Mouse (Mus musculus) adrenal gland, adult 8-10 months (tissue): ENCODE results near the gene Cdr2. TPM values are rescaled to one million over a fixed set of nuclear protein-coding genes. Genes with fewer than 3 reads are reported as not detected.
"Not testable (repeated sequence)": the region's sequence is repeated elsewhere in the genome, so short reads cannot be mapped to it uniquely, and the experiment has no call there.

Source experiments
- DNase-seq: peaks from one replicate; pipeline ENCODE4 v3.0.0; 2022
- total RNA-seq, 4 experiments: library from RNA; stranded (reverse); gene quantifications; 2 replicates each; pipeline ENCODE4 v1.2.4; 2022

Cdr2 gene
- total RNA-seq, 4 experiments from 2014 or later: 4.9 to 13.0 (median 7.0) TPM

- no peak for DNase-seq
Measured at GRCm38 (mm10) chr7:120970112-120970511, 12.0 kb downstream of the Cdr2 start.

- DNase-seq: no peak
Measured at GRCm38 (mm10) chr7:120969221-120969620, 12.9 kb downstream of the Cdr2 start.

- DNase-seq: no peak
Measured at GRCm38 (mm10) chr7:120963126-120963525, 19.0 kb downstream of the Cdr2 start.

- no peak for DNase-seq
Measured at GRCm38 (mm10) chr7:120961893-120962292, 20.2 kb downstream of the Cdr2 start.

GRCm38 (mm10) chr7:120960601-120961000 is 21.5 kb downstream of the Cdr2 start:
- no peak for DNase-seq

GRCm38 (mm10) chr7:120960116-120960515 is 22.0 kb downstream of the Cdr2 start:
- DNase-seq: no peak

GRCm38 (mm10) chr7:120953591-120953990 is 28.5 kb downstream of the Cdr2 start:
- not testable (repeated sequence) for DNase-seq

- DNase-seq: no peak
Measured at GRCm38 (mm10) chr7:120943936-120944509, 38.1 kb downstream of the Cdr2 start.

GRCm38 (mm10) chr7:120942506-120942905 is 39.6 kb downstream of the Cdr2 start:
- DNase-seq: no peak

GRCm38 (mm10) chr7:120941214-120941613 is 40.9 kb downstream of the Cdr2 start:
- no peak for DNase-seq

GRCm38 (mm10) chr7:120940343-120940742 is 41.8 kb downstream of the Cdr2 start:
- DNase-seq: no peak

- DNase-seq: no peak
Measured at GRCm38 (mm10) chr7:120938206-120938605, 43.9 kb downstream of the Cdr2 start.

GRCm38 (mm10) chr7:120936522-120936921 is 45.6 kb downstream of the Cdr2 start:
- DNase-seq: no peak

- no peak for DNase-seq
Measured at GRCm38 (mm10) chr7:120934716-120935115, 47.4 kb downstream of the Cdr2 start.

- DNase-seq: no peak
Measured at GRCm38 (mm10) chr7:120933680-120934195, 48.4 kb downstream of the Cdr2 start.

- no peak for DNase-seq
Measured at GRCm38 (mm10) chr7:120933110-120933509, 49.0 kb downstream of the Cdr2 start.

- peak; percentile 50 for DNase-seq
Measured at GRCm38 (mm10) chr7:120918526-120918962, 63.6 kb downstream of the Cdr2 start.

GRCm38 (mm10) chr7:120917592-120918461 is 64.3 kb downstream of the Cdr2 start, which contains the start of gene Polr3e:
Polr3e (plus strand) TSS chr7:120917744.
- peak; percentile 99 for DNase-seq

- no peak for DNase-seq
Measured at GRCm38 (mm10) chr7:120917279-120917591, 64.9 kb downstream of the Cdr2 start.

GRCm38 (mm10) chr7:120916262-120916875 is 65.7 kb downstream of the Cdr2 start:
- DNase-seq: no peak

- DNase-seq: no peak
Measured at GRCm38 (mm10) chr7:120913332-120913731, 68.8 kb downstream of the Cdr2 start.

- not testable (repeated sequence) for DNase-seq
Measured at GRCm38 (mm10) chr7:120911268-120911667, 70.8 kb downstream of the Cdr2 start.

GRCm38 (mm10) chr7:120910172-120910571 is 71.9 kb downstream of the Cdr2 start:
- not testable (repeated sequence) for DNase-seq
